8 mouse cellular contexts compared by ENCODE assay signal in genomic region chr12:58212261-58212923, GRCm38 (mm10). TPM values are rescaled to one million over a fixed set of nuclear protein-coding genes. Genes with fewer than 3 reads are reported as not detected.
DNase-seq lines count a peak whose midpoint lies in the region; ATAC-seq and TF ChIP-seq lines count a peak whose summit lies in the region.

No protein-coding gene starts in this region.

- H3K27me3 ChIP-seq in forebrain, postnatal 0 days (ENCODE audit: insufficient read depth, low read length), result peaks cover 7% of the 10 kb centered on the region; the same call in 1 of the 2 replicates
- H3K27me3 ChIP-seq in kidney, postnatal 0 days (ENCODE audit: insufficient read depth, low read length), result peaks cover 24% of the 10 kb centered on the region
- H3K27me3 ChIP-seq in liver, embryonic 15.5 days, result peaks cover 43% of the 10 kb centered on the region

- DNase-seq in adrenal gland, postnatal 10 days, result peak; percentile 8
- DNase-seq in adrenal gland, postnatal 4 days (ENCODE audit: low spot score in 2 of 2), result no peak
- peak; percentile 51 for DNase-seq in ES-CJ7 (ENCODE audit: low read depth, low spot score)
- peak; percentile 67 for DNase-seq in forebrain, postnatal 0 days
- DNase-seq in kidney, postnatal 0 days (ENCODE audit: low spot score), result peak; percentile 37
- DNase-seq in right cerebral cortex, postnatal 14 days, result peak; percentile 41
- DNase-seq in spleen, postnatal 4 days (ENCODE audit: low spot score in 2 of 2), result no peak

- H3K4me2 ChIP-seq in forebrain, postnatal 0 days (ENCODE audit: low read depth), result peak overlapping the region; percentile 93
- peak overlapping the region; percentile 75 for H3K4me2 ChIP-seq in kidney, postnatal 0 days (ENCODE audit: low read length)
- peak overlapping the region; percentile 25 for H3K4me2 ChIP-seq in liver, embryonic 15.5 days

- peaks cover 9% of the 10 kb centered on the region; the same call in 1 of the 2 replicates for H3K4me1 ChIP-seq in forebrain, postnatal 0 days (ENCODE audit: insufficient read depth)
- H3K4me1 ChIP-seq in kidney, postnatal 0 days (replicated peaks; ENCODE audit: insufficient read depth, low read length), result peaks cover 22% of the 10 kb centered on the region
- H3K4me1 ChIP-seq in liver, embryonic 15.5 days (replicated peaks), result no peaks in the 10 kb centered on the region; the same call in 1 of the 2 replicates

- TF ChIP-seq CTCF in forebrain, postnatal 0 days (IDR thresholded peaks at IDR 0.05; ENCODE audit: low read depth), result peak; percentile 56
- TF ChIP-seq CTCF in kidney, postnatal 0 days (IDR thresholded peaks at IDR 0.05; ENCODE audit: low read depth), result peak; percentile 15; the same call in 1 of the 2 replicates

- under 1% methylated on average over 39 of the region's 39 CpGs for WGBS in forebrain, postnatal 0 days
- WGBS in kidney, postnatal 0 days, result 2% methylated on average over 38 of the region's 39 CpGs
- WGBS in liver, embryonic 15.5 days (ENCODE audit: insufficient replicate concordance), result 2% methylated on average over 39 of the region's 39 CpGs

- no peaks in the 10 kb centered on the region for H3K9me3 ChIP-seq in forebrain, postnatal 0 days (ENCODE audit: low read length)
- H3K9me3 ChIP-seq in kidney, postnatal 0 days (replicated peaks; ENCODE audit: low read length), result no peaks in the 10 kb centered on the region
- no peaks in the 10 kb centered on the region for H3K9me3 ChIP-seq in liver, embryonic 15.5 days (replicated peaks)

- peak overlapping the region; percentile 22; the same call in 1 of the 2 replicates for H3K27ac ChIP-seq in forebrain, postnatal 0 days (ENCODE audit: low read depth, low read length)
- H3K27ac ChIP-seq in kidney, postnatal 0 days, result no peak overlapping the region
- H3K27ac ChIP-seq in liver, embryonic 15.5 days (replicated peaks), result no peak overlapping the region

- peak; percentile 82 for ATAC-seq in forebrain, postnatal 0 days
- peak; percentile 38; the same call in 1 of the 2 replicates for ATAC-seq in kidney, postnatal 0 days (replicated peaks; ENCODE audit: low FRiP score, low read depth)
- no peak for ATAC-seq in liver, embryonic 15.5 days (ENCODE audit: insufficient read depth)

- peak overlapping the region; percentile 66 for H3K9ac ChIP-seq in forebrain, postnatal 0 days
- no peak overlapping the region for H3K9ac ChIP-seq in kidney, postnatal 0 days (ENCODE audit: low read depth, low read length)
- H3K9ac ChIP-seq in liver, embryonic 15.5 days, result no peak overlapping the region

- peak overlapping the region; percentile 61 for H3K4me3 ChIP-seq in forebrain, postnatal 0 days (ENCODE audit: low read depth, low read length)
- peak overlapping the region; percentile 36 for H3K4me3 ChIP-seq in kidney, postnatal 0 days (replicated peaks; ENCODE audit: low read depth, low read length)
- H3K4me3 ChIP-seq in liver, embryonic 15.5 days (replicated peaks), result 0 out of 2 replicates have a peak overlapping the region, but pooled peaks have one; percentile 5

- no peaks in the 10 kb centered on the region for H3K36me3 ChIP-seq in forebrain, postnatal 0 days (ENCODE audit: insufficient read depth)
- no peaks in the 10 kb centered on the region for H3K36me3 ChIP-seq in kidney, postnatal 0 days (ENCODE audit: insufficient read depth, low read length)
- no peaks in the 10 kb centered on the region for H3K36me3 ChIP-seq in liver, embryonic 15.5 days (replicated peaks)

RNA-seq across cellular contexts. Expression of gene Sstr1, which starts 0.8 kb away (rescaled TPM):
- total RNA-seq in adrenal gland, postnatal 10 days (2021), result under 1 TPM; 0.15 to 0.21 TPM
- under 1 TPM; 0.34 to 0.56 TPM for total RNA-seq in adrenal gland, postnatal 4 days (2021)
- total RNA-seq in forebrain, postnatal 0 days (2014; rRNA removed), result 32.3 and 37.6 TPM in 2 replicates
- polyA plus RNA-seq in forebrain, postnatal 0 days (2015; fragmentation: Nextera tagmentation; extraction: Ambion mirVana), result 15.2 and 17.4 TPM in 2 replicates
- polyA plus RNA-seq in kidney, postnatal 0 days (2015; fragmentation: Nextera tagmentation; extraction: Ambion mirVana), result 1.1 and 1.4 TPM in 2 replicates
- polyA plus RNA-seq in liver, embryonic 15.5 days (2015; fragmentation: Nextera tagmentation; extraction: Ambion mirVana), result not detected in 2 replicates

RNA-seq across cellular contexts. Expression of gene Clec14a, which starts 56.7 kb away (rescaled TPM):
- 10 to 100 TPM; 18.9 to 21.3 TPM for total RNA-seq in adrenal gland, postnatal 10 days (2021)
- 10 to 100 TPM; 15.8 to 17.9 TPM for total RNA-seq in adrenal gland, postnatal 4 days (2021)
- 6.4 and 6.5 TPM in 2 replicates for total RNA-seq in forebrain, postnatal 0 days (2014; rRNA removed)
- polyA plus RNA-seq in forebrain, postnatal 0 days (2015; fragmentation: Nextera tagmentation; extraction: Ambion mirVana), result 6.0 and 6.5 TPM in 2 replicates
- polyA plus RNA-seq in kidney, postnatal 0 days (2015; fragmentation: Nextera tagmentation; extraction: Ambion mirVana), result 14.2 and 17.5 TPM in 2 replicates
- 6.0 and 6.1 TPM in 2 replicates for polyA plus RNA-seq in liver, embryonic 15.5 days (2015; fragmentation: Nextera tagmentation; extraction: Ambion mirVana)

Comparison
In these comparisons a context has a peak if more than half of its experiments do, and no peak if none do; other contexts are left out.
1. DNase-seq: peak in adrenal gland, postnatal 10 days (single experiment), ES-CJ7 (single experiment), forebrain, postnatal 0 days (single experiment), kidney, postnatal 0 days (single experiment) and right cerebral cortex, postnatal 14 days (single experiment); none in adrenal gland, postnatal 4 days (0 of 2) and spleen, postnatal 4 days (0 of 2).
2. H3K4me2 ChIP-seq: peak in every context shown above with its lines; median percentile 93 in forebrain, postnatal 0 days; 75 in kidney, postnatal 0 days; 25 in liver, embryonic 15.5 days.
3. H3K4me3 ChIP-seq: peak in every context shown above with its lines; median percentile 61 in forebrain, postnatal 0 days; 36 in kidney, postnatal 0 days; 5 in liver, embryonic 15.5 days.
4. RNA of gene Sstr1, which starts 0.8 kb away (total RNA-seq): 32.3 to 37.6 TPM in forebrain, postnatal 0 days; 0.34 to 0.56 TPM in adrenal gland, postnatal 4 days and 0.15 to 0.21 TPM in adrenal gland, postnatal 10 days; every median in the first group is over 10 times any median in the second.